Mouse (Mus musculus) midbrain, embryonic 14.5 days (tissue): ENCODE measurements around the gene Clrn3. TPM values are rescaled to one million over a fixed set of nuclear protein-coding genes. Genes with fewer than 3 reads are reported as not detected.
A peak's percentile ranks its signal among the peaks of the same experiment; 100 is the strongest.

ENCODE experiments used
- ATAC-seq: fragments of 200-750 bp; cut with Nextera tagmentation; 2 replicates; pipeline ENCODE4 v1.8.0; 2017; ENCODE audit warnings: moderate number of reproducible peaks, moderate library complexity; ENCODE audit not compliant: low FRiP score, low TSS enrichment
- DNase-seq: peaks from one replicate; pipeline ENCODE4 v3.0.0-alpha.2; 2015
- H3K27ac ChIP-seq: fragments of 300-500 bp; sonication (generic); replicated peaks from 2 replicates; pipeline ENCODE4 v1.5.1; 2014; ENCODE audit warnings: mild to moderate bottlenecking, low read depth, low read length, moderate library complexity
- H3K27me3 ChIP-seq: fragments of 300-500 bp; sonication (generic); 2 replicates; pipeline ENCODE4 v1.6.1; 2014; ENCODE audit warnings: low read length, control low read depth, mixed read lengths; ENCODE audit not compliant: control insufficient read depth, insufficient read depth
- H3K36me3 ChIP-seq: fragments of 300-500 bp; sonication (generic); 2 replicates; pipeline ENCODE4 v1.6.1; 2014; ENCODE audit warnings: low read length, control low read depth; ENCODE audit not compliant: control insufficient read depth, insufficient read depth
- H3K4me1 ChIP-seq: fragments of 300-500 bp; sonication (generic); 2 replicates; pipeline ENCODE4 v1.6.1; 2014; ENCODE audit warnings: mild to moderate bottlenecking, antibody characterized with exemption, low read length, control low read depth; ENCODE audit not compliant: control insufficient read depth, insufficient read depth
- H3K4me2 ChIP-seq: fragments of 300-500 bp; sonication (generic); 2 replicates; pipeline ENCODE4 v1.6.1; 2014; ENCODE audit warnings: mild to moderate bottlenecking, low read length, moderate library complexity
- H3K4me3 ChIP-seq: fragments of 300-500 bp; sonication (generic); replicated peaks from 2 replicates; pipeline ENCODE4 v1.5.1; 2014; ENCODE audit warnings: low read depth, low read length
- H3K9ac ChIP-seq: fragments of 300-500 bp; sonication (generic); replicated peaks from 2 replicates; pipeline ENCODE4 v1.6.1; 2014; ENCODE audit warnings: mild to moderate bottlenecking, low read length, moderate library complexity
- H3K9me3 ChIP-seq: fragments of 300-500 bp; sonication (generic); 2 replicates; pipeline ENCODE4 v1.6.1; 2016; ENCODE audit warnings: low read length, control low read depth, mixed read lengths; ENCODE audit not compliant: control insufficient read depth
- WGBS: fragments of 180-500 bp; shearing (Covaris S2); extraction: QIAGEN DNeasy Blood & Tissue Kit; methylation state at CpG from one replicate; pipeline ENCODE4 v1.1.7; 2014; 5-methylcytosine and 5-hydroxymethylcytosine counted together
- polyA plus RNA-seq: library from polyadenylated mRNA; unstranded; fragments of >200 nt; fragmentation: Nextera tagmentation; extraction: Ambion mirVana; gene quantifications from 2 replicates; pipeline ENCODE4 v1.2.1, GENCODE M21; 2014

The Clrn3 gene
- polyA plus RNA-seq, 1 experiment from 2014 or later: not detected

DNA sequence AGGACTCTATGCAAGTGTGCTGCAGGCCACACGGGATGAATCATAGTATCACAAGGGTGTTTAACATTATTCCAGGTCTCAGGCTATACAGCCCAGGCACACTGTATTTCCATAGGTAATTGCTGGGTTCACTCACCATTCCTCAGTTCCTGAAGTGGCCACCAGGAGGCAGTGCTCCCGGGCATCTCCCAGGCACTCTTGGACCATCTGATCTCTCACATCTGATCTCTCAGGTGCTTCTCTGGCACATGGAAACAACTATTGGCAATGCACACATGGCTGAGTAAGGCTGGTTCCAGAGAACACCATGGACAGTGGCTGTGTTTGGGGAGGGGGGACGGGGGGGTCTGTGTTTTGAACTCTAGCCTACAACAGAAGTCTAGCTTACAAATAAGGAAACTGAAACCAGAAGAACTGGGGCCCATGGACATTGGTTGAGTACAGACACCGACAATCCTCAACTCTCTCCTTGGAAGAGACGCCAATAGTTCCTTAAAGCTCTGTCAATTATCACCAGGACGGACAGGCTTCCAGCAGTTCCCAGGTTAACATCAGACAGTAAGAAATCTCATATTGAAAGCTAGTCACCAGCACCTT is 40.1 kb downstream of the Clrn3 start:
- H3K4me1 ChIP-seq: peaks cover 12% of the 10 kb centered on the region; the same call in 1 of the 2 replicates
- H3K9ac ChIP-seq: no peak overlapping the region
- peak; percentile 50 for DNase-seq
- H3K4me3 ChIP-seq: no peak overlapping the region
- WGBS: 75% methylated on average over 6 of the region's 6 CpGs
- peaks cover 12% of the 10 kb centered on the region; the same call in 1 of the 2 replicates for H3K27me3 ChIP-seq
- H3K27ac ChIP-seq: no peak overlapping the region
- no peak for ATAC-seq
- H3K4me2 ChIP-seq: no peak overlapping the region
- H3K9me3 ChIP-seq: no peaks in the 10 kb centered on the region
- no peaks in the 10 kb centered on the region for H3K36me3 ChIP-seq

DNA sequence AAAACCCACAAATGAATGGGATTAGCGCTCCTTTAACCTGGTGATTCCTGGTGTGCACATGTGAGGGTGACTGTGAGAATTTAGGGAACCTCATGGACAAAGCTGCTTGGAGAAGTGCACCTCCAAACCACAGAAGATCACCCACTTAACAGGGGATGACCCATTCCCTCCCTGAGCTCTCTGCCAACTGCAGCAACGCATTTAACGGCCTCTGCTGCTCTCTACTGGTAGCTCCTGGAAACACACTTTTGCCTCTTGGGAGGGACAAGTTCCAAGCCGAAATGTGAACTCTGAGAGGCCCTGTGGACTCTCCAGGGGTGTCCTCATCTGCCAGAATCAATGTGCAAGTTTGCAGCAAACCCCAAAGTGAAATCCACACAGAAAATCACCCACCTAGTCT is 41.0 kb downstream of the Clrn3 start:
- H3K27me3 ChIP-seq: peaks cover 12% of the 10 kb centered on the region; the same call in 1 of the 2 replicates

DNA sequence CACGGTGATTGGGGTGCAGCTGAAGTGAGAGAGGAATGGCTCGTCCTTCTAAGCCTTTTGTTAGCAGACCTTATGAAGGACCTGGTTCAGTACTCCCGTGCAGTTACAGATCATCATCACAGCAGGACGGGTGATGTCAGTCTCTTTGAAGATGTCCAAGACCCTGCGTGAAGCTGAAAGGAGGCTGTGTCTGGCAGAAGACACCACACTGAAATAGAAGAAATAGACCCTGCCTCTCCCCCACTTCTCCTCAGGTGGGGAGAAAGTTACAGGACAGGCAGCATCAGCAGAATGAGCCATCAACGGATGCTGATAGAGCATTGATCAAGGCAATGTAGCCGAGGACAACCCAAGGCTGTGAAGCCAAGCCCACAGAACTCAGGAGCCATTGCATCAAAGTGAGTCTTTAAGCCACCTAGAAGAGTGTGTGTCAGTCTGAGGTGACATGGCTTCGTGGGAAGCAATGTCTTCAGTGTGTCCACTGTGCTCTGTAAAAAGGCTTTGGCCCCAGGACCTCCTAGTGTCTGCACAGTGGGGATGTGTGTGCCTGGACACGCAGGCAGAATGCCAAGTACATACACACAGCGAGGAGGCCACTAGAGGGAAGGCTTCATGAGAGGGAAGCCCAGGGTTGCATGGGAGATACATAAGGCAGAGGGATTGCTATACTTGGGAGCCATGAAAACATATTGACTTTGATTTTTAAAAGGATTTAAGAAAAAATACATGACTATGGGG is 41.6 kb downstream of the Clrn3 start:
- no peaks in the 10 kb centered on the region for H3K36me3 ChIP-seq
- no peaks in the 10 kb centered on the region for H3K9me3 ChIP-seq
- H3K4me3 ChIP-seq: no peak overlapping the region
- H3K27me3 ChIP-seq: peaks cover 17% of the 10 kb centered on the region
- WGBS: 31% methylated on average over 10 of the region's 10 CpGs
- DNase-seq (peak; percentile 48), ATAC-seq (no peak)
- H3K4me1 ChIP-seq: peaks cover 12% of the 10 kb centered on the region; the same call in 1 of the 2 replicates
- no peak overlapping the region for H3K27ac ChIP-seq
- H3K9ac ChIP-seq: no peak overlapping the region
- H3K4me2 ChIP-seq: no peak overlapping the region

More for the DNA sequence above, 41.0 kb downstream of the Clrn3 start:
- no peaks in the 10 kb centered on the region for H3K9me3 ChIP-seq
- H3K4me1 ChIP-seq: peaks cover 12% of the 10 kb centered on the region; the same call in 1 of the 2 replicates
- 20% methylated on average over 4 of the region's 4 CpGs for WGBS
- DNase-seq (peak; percentile 92), ATAC-seq (no peak)
- H3K4me2 ChIP-seq: no peak overlapping the region
- no peak overlapping the region for H3K9ac ChIP-seq
- no peak overlapping the region for H3K27ac ChIP-seq
- H3K36me3 ChIP-seq: no peaks in the 10 kb centered on the region
- no peak overlapping the region for H3K4me3 ChIP-seq

DNA sequence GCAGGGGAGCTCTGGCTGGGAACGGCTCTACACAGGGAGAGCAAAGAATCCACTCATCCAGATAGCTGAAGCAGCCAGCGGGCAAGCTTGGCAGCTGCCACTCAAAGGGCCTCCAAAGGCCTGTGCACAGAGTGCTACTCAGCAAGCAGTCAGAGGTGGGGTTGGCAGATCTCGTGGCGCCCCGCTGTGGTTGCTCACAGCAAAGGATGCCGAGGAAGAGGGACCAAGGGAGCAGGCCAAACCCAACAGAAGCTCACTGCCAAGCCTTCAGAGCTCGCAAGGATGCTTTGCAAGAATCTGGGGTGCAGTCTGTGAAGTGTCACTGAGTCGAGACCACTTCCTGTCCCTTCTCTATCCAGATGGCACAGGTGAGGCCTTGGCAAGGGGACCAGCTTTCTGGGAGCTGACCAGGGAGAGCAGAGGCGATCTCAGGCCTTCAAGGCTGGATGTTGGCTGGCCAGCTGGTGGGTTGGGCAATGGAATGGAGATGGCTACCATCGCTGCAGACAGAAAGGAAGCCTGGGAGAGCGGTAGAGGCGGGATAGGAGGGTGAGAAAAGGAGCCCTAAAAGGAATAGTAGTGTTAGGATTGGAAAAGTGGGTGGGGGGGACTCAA is 42.6 kb downstream of the Clrn3 start:
- H3K4me2 ChIP-seq: no peak overlapping the region

GRCm38 (mm10) chr7:135485116-135485795 is 43.2 kb downstream of the Clrn3 start:
- H3K27ac ChIP-seq: no peak overlapping the region
- no peaks in the 10 kb centered on the region for H3K36me3 ChIP-seq
- H3K9me3 ChIP-seq: no peaks in the 10 kb centered on the region
- H3K27me3 ChIP-seq: peaks cover 22% of the 10 kb centered on the region
- DNase-seq: peak; percentile 56
- H3K4me2 ChIP-seq: no peak overlapping the region
- H3K4me1 ChIP-seq: peaks cover 13% of the 10 kb centered on the region; the same call in 1 of the 2 replicates
- ATAC-seq: 0 out of 2 replicates have a peak, but pooled peaks have one; percentile 35
- under 1% methylated on average over 10 of the region's 10 CpGs for WGBS
- H3K9ac ChIP-seq: no peak overlapping the region
- no peak overlapping the region for H3K4me3 ChIP-seq

More for the DNA sequence above, 42.6 kb downstream of the Clrn3 start:
- Histone ChIP-seq H3K27ac (no peak overlapping the region), H3K9me3 (no peaks in the 10 kb centered on the region), H3K36me3 (no peaks in the 10 kb centered on the region), H3K4me1 (peaks cover 12% of the 10 kb centered on the region; the same call in 1 of the 2 replicates), H3K27me3 (peaks cover 22% of the 10 kb centered on the region), H3K4me3 (no peak overlapping the region), H3K9ac (no peak overlapping the region)
- WGBS: 14% methylated on average over 12 of the region's 12 CpGs
- DNase-seq: peak; percentile 85
- peak; percentile 72 for ATAC-seq

GRCm38 (mm10) chr7:135484341-135484740 is 44.1 kb downstream of the Clrn3 start:
- H3K4me2 ChIP-seq: no peak overlapping the region
- no peaks in the 10 kb centered on the region for H3K9me3 ChIP-seq
- no peak overlapping the region for H3K9ac ChIP-seq
- peaks cover 19% of the 10 kb centered on the region; the same call in 1 of the 2 replicates for H3K4me1 ChIP-seq
- WGBS: 11% methylated on average over 11 of the region's 11 CpGs
- ATAC-seq (no peak), DNase-seq (no peak)
- peaks cover 22% of the 10 kb centered on the region for H3K27me3 ChIP-seq
- H3K27ac ChIP-seq: no peak overlapping the region
- no peaks in the 10 kb centered on the region for H3K36me3 ChIP-seq
- no peak overlapping the region for H3K4me3 ChIP-seq

DNA sequence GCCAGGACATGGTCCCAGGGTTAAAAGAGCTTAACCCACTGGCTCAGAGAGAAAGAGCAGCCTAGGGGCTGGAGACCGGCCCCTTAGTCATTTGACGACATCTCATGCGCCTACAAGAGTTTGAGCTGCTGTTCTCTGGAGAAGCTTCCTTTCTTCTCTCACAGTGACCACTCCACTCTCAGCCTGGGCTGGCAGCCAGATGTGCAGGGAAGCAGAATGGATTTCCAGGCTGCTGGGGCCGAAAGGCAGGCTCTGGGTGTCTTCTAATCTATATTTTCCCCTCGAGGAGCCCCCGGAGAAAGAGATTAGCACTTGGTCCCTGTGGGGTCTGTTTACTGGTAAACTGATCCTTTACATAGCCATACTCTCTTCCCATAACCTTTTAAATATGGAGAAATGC is 44.7 kb downstream of the Clrn3 start:
- H3K4me1 ChIP-seq: peaks cover 19% of the 10 kb centered on the region; the same call in 1 of the 2 replicates
- 38% methylated on average over 6 of the region's 6 CpGs for WGBS
- H3K4me2 ChIP-seq: no peak overlapping the region
- peaks cover 22% of the 10 kb centered on the region for H3K27me3 ChIP-seq
- no peak overlapping the region for H3K9ac ChIP-seq
- no peaks in the 10 kb centered on the region for H3K9me3 ChIP-seq
- no peaks in the 10 kb centered on the region for H3K36me3 ChIP-seq
- DNase-seq: no peak
- H3K27ac ChIP-seq: no peak overlapping the region
- no peak overlapping the region for H3K4me3 ChIP-seq
- ATAC-seq: no peak

DNA sequence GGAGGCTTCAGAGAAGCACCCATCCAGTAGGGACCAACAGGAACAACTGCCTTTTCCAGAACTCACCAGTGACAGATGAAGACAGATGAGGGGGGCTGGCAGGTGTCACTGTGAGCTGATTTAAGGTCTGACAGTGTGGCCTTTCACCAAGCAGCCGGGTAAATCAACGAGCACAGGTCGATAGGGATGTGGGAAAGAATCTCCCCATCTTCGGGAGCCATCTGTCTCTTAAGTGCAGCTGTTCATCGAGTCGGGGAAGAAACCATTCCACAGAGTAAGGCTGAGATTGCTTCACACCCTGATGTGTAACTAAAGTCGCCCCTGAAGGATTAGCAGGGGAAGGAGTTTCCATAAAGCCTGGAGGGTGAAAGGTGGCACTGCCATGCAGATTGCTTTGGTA is 47.3 kb downstream of the Clrn3 start:
- Histone ChIP-seq H3K9me3 (no peaks in the 10 kb centered on the region), H3K9ac (no peak overlapping the region), H3K36me3 (no peaks in the 10 kb centered on the region), H3K4me3 (no peak overlapping the region), H3K4me2 (no peak overlapping the region), H3K27me3 (peaks cover 26% of the 10 kb centered on the region), H3K4me1 (peaks cover 17% of the 10 kb centered on the region; the same call in 1 of the 2 replicates), H3K27ac (no peak overlapping the region)
- no peak for DNase-seq
- ATAC-seq: no peak
- WGBS: 78% methylated on average over 7 of the region's 7 CpGs
